18 mouse cellular contexts compared by ENCODE assay signal in genomic region chrX:135079388-135079787, GRCm38 (mm10).
"Had no signal": no experiment of that assay in that cellular context is flagged by ENCODE, and none has a peak within 500 bp of the region (broad histone marks: within the 10 kb centered on the region; RNA-seq: fewer than 3 reads in every experiment).

No protein-coding gene starts in this region.

- DNase-seq: lung, adult 18-20 months; lung, embryonic 14.5 days; lung, postnatal 10 days; lung, postnatal 4 days; midbrain, embryonic 14.5 days; retina, postnatal 1 day; right cerebral cortex, adult 18-20 months; right cerebral cortex, postnatal 25 days; right cerebral cortex, postnatal 4 days; spleen, adult 18-20 months; thymus, postnatal 14 days; thymus, postnatal 36 days had no signal

- H3K27ac ChIP-seq: midbrain, embryonic 10.5 days; midbrain, embryonic 12.5 days; neural tube, embryonic 13.5 days; neural tube, embryonic 15.5 days had no signal

- H3K36me3 ChIP-seq: midbrain, embryonic 10.5 days; midbrain, embryonic 12.5 days; neural tube, embryonic 13.5 days; neural tube, embryonic 15.5 days had no signal

- H3K9ac ChIP-seq: lung, embryonic 14.5 days; midbrain, embryonic 12.5 days; neural tube, embryonic 13.5 days; neural tube, embryonic 15.5 days had no signal

- H3K9me3 ChIP-seq: midbrain, embryonic 10.5 days; midbrain, embryonic 12.5 days; neural tube, embryonic 13.5 days; neural tube, embryonic 15.5 days had no signal

- ATAC-seq: midbrain, embryonic 16.5 days had no signal

- H3K4me1 ChIP-seq: midbrain, embryonic 10.5 days; midbrain, embryonic 12.5 days; neural tube, embryonic 13.5 days; neural tube, embryonic 15.5 days had no signal

- H3K4me3 ChIP-seq: midbrain, embryonic 10.5 days; midbrain, embryonic 12.5 days; myocyte; neural tube, embryonic 13.5 days; neural tube, embryonic 15.5 days had no signal

- H3K4me2 ChIP-seq: lung, embryonic 14.5 days; midbrain, embryonic 12.5 days; neural tube, embryonic 13.5 days; neural tube, embryonic 15.5 days had no signal
